Mouse (Mus musculus): Measurements from ENCODE around the gene Tulp1. TPM values are rescaled to one million over a fixed set of nuclear protein-coding genes. Genes with fewer than 3 reads are reported as not detected.

The Tulp1 gene
- polyA plus RNA-seq, 1 experiment = 0.12 TPM

GRCm38 (mm10) chr17:28384298-28384697 is 19.3 kb upstream of the Tulp1 start:
- peaks cover 8% of the 10 kb centered on the region for H3K4me1 ChIP-seq (ENCODE audit: control insufficient read depth, insufficient read depth, low read length)
- TF ChIP-seq POLR2A (IDR thresholded peaks at IDR 0.05; ENCODE audit: control insufficient read depth, low read depth, low read length) (no peak), CTCF (IDR thresholded peaks at IDR 0.05; ENCODE audit: control insufficient read depth, insufficient read depth, insufficient replicate concordance, low read depth, low read length) (no peak)
- H3K27ac ChIP-seq (ENCODE audit: control insufficient read depth, insufficient read depth, low read depth, low read length) = no peak overlapping the region
- no peak overlapping the region for H3K4me3 ChIP-seq (ENCODE audit: control insufficient read depth, low read depth, low read length)
- H3K36me3 ChIP-seq (ENCODE audit: control insufficient read depth, insufficient read depth, low read length) = no peaks in the 10 kb centered on the region
- no peaks in the 10 kb centered on the region for H3K27me3 ChIP-seq (ENCODE audit: control insufficient read depth, insufficient read depth, low read length)

DNA sequence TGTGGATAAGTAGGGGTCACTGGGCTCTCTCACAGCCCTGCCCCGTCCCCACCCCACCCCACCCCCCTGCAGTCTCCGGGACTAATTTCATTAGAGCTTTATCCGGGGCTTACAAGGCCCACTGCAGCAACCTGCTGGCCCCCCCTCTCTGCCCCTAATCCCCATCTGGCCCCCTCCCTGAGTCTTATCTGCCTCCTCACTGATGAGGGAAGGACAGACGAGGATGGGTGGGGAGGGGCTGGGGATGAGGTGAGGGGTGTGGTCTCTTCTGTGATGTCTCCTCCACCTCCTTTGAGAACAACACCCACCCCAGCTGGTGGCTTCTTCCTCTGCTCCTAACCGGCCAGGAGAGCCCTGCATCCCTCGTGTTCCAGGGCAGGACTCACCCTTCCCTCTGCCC is 15.2 kb upstream of the Tulp1 start:
- Histone ChIP-seq H3K4me1 (ENCODE audit: control insufficient read depth, insufficient read depth, low read length) (peaks cover 6% of the 10 kb centered on the region), H3K27me3 (ENCODE audit: control insufficient read depth, insufficient read depth, low read length) (no peaks in the 10 kb centered on the region), H3K27ac (ENCODE audit: control insufficient read depth, insufficient read depth, low read depth, low read length) (no peak overlapping the region), H3K4me3 (ENCODE audit: control insufficient read depth, low read depth, low read length) (no peak overlapping the region), H3K36me3 (ENCODE audit: control insufficient read depth, insufficient read depth, low read length) (no peaks in the 10 kb centered on the region)
- no peak for TF ChIP-seq POLR2A (IDR thresholded peaks at IDR 0.05; ENCODE audit: control insufficient read depth, low read depth, low read length)
- no peak for TF ChIP-seq CTCF (IDR thresholded peaks at IDR 0.05; ENCODE audit: control insufficient read depth, insufficient read depth, insufficient replicate concordance, low read depth, low read length)

DNA sequence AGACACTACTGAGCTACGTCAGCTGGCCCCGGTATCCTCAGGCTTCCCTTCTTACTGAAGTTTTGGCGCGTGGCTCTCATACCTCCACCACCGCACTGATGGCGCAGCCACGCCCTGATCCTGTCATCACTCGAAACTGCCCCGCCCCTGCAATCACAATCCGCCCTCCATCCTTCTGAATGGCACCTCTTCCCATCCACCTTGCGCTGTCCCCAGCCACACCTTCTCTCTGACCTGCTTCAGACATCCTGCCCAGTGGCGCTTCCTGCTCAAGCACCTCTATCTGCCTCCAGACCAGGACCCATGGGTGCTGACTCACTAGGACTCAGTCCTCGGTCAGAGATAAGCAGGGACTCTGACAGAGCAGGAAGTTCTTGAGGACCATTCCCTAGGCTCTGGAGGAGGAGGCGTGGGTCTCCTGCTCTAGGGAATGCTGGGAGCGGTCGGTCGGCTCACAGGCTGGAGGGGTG is 10.6 kb upstream of the Tulp1 start:
- TF ChIP-seq CTCF (IDR thresholded peaks at IDR 0.05; ENCODE audit: control insufficient read depth, insufficient read depth, insufficient replicate concordance, low read depth, low read length) = no peak
- TF ChIP-seq POLR2A (IDR thresholded peaks at IDR 0.05; ENCODE audit: control insufficient read depth, low read depth, low read length) = no peak
- peaks cover 10% of the 10 kb centered on the region for H3K4me1 ChIP-seq (ENCODE audit: control insufficient read depth, insufficient read depth, low read length)
- H3K27ac ChIP-seq (ENCODE audit: control insufficient read depth, insufficient read depth, low read depth, low read length) = no peak overlapping the region
- H3K4me3 ChIP-seq (ENCODE audit: control insufficient read depth, low read depth, low read length) = peak overlapping the region; percentile 52
- no peaks in the 10 kb centered on the region for H3K36me3 ChIP-seq (ENCODE audit: control insufficient read depth, insufficient read depth, low read length)
- no peaks in the 10 kb centered on the region for H3K27me3 ChIP-seq (ENCODE audit: control insufficient read depth, insufficient read depth, low read length)

DNA sequence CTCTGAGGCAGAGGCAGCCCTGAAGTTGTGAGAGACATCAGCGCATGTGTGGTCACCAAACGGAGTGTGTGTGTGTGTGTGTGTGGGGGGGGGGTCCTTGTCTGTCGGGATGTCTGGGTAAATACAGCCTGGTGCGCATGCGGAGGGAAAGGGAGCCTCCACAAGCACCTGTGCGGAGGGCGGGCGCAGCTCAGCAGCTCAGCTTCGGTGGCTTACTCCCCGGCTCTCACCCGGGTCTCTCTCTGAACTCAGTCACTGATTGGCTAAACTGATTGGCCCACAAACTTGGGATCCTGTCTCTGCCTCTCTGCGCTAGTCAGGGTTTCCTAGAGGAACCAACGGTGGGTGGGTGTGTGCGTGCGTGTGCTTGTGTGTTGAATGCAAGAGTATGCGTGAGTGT is 9.5 kb upstream of the Tulp1 start:
- Histone ChIP-seq H3K4me1 (ENCODE audit: control insufficient read depth, insufficient read depth, low read length) (peaks cover 10% of the 10 kb centered on the region), H3K27ac (ENCODE audit: control insufficient read depth, insufficient read depth, low read depth, low read length) (no peak overlapping the region), H3K4me3 (ENCODE audit: control insufficient read depth, low read depth, low read length) (peak overlapping the region; percentile 28), H3K27me3 (ENCODE audit: control insufficient read depth, insufficient read depth, low read length) (no peaks in the 10 kb centered on the region), H3K36me3 (ENCODE audit: control insufficient read depth, insufficient read depth, low read length) (no peaks in the 10 kb centered on the region)
- TF ChIP-seq POLR2A (IDR thresholded peaks at IDR 0.05; ENCODE audit: control insufficient read depth, low read depth, low read length) (no peak), CTCF (IDR thresholded peaks at IDR 0.05; ENCODE audit: control insufficient read depth, insufficient read depth, insufficient replicate concordance, low read depth, low read length) (no peak)

- Histone ChIP-seq H3K27ac (ENCODE audit: control insufficient read depth, insufficient read depth, low read depth, low read length) (no peak overlapping the region), H3K4me1 (ENCODE audit: control insufficient read depth, insufficient read depth, low read length) (peaks cover 10% of the 10 kb centered on the region), H3K36me3 (ENCODE audit: control insufficient read depth, insufficient read depth, low read length) (no peaks in the 10 kb centered on the region), H3K4me3 (ENCODE audit: control insufficient read depth, low read depth, low read length) (peak overlapping the region; percentile 10; the same call in 1 of the 2 replicates), H3K27me3 (ENCODE audit: control insufficient read depth, insufficient read depth, low read length) (no peaks in the 10 kb centered on the region)
- TF ChIP-seq POLR2A (IDR thresholded peaks at IDR 0.05; ENCODE audit: control insufficient read depth, low read depth, low read length) (no peak), CTCF (IDR thresholded peaks at IDR 0.05; ENCODE audit: control insufficient read depth, insufficient read depth, insufficient replicate concordance, low read depth, low read length) (peak; percentile 95)
Observed at GRCm38 (mm10) chr17:28373821-28374220, 8.8 kb upstream of the Tulp1 start.

DNA sequence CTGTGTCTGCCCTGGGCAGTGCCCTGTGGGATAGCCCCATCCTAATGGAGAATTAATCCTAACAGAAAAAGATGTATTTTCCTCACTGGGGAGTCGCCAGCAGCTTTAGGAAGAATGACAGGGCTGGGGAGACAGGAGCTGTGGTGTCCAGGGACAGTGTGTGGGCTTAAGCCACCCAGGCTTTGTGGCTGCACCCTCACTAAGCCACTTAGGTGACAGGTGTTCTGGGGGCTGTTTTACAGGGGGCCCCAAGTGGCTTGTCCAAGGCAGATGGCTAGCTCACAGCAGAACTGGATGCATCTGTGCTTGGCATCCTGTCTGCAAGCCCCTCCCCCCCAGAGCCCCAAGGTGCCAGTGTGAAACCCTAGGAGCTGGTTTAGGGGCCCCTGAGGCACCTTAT is 6.9 kb upstream of the Tulp1 start:
- no peaks in the 10 kb centered on the region for H3K27me3 ChIP-seq (ENCODE audit: control insufficient read depth, insufficient read depth, low read length)
- H3K4me1 ChIP-seq (ENCODE audit: control insufficient read depth, insufficient read depth, low read length) = peaks cover 16% of the 10 kb centered on the region
- H3K4me3 ChIP-seq (ENCODE audit: control insufficient read depth, low read depth, low read length) = no peak overlapping the region
- TF ChIP-seq CTCF (IDR thresholded peaks at IDR 0.05; ENCODE audit: control insufficient read depth, insufficient read depth, insufficient replicate concordance, low read depth, low read length) (no peak), POLR2A (IDR thresholded peaks at IDR 0.05; ENCODE audit: control insufficient read depth, low read depth, low read length) (no peak)
- no peak overlapping the region for H3K27ac ChIP-seq (ENCODE audit: control insufficient read depth, insufficient read depth, low read depth, low read length)
- H3K36me3 ChIP-seq (ENCODE audit: control insufficient read depth, insufficient read depth, low read length) = no peaks in the 10 kb centered on the region

GRCm38 (mm10) chr17:28371286-28371685 is 6.3 kb upstream of the Tulp1 start:
- no peak overlapping the region for H3K4me3 ChIP-seq (ENCODE audit: control insufficient read depth, low read depth, low read length)
- no peak overlapping the region for H3K27ac ChIP-seq (ENCODE audit: control insufficient read depth, insufficient read depth, low read depth, low read length)
- TF ChIP-seq CTCF (IDR thresholded peaks at IDR 0.05; ENCODE audit: control insufficient read depth, insufficient read depth, insufficient replicate concordance, low read depth, low read length) = no peak
- TF ChIP-seq POLR2A (IDR thresholded peaks at IDR 0.05; ENCODE audit: control insufficient read depth, low read depth, low read length) = no peak
- H3K27me3 ChIP-seq (ENCODE audit: control insufficient read depth, insufficient read depth, low read length) = no peaks in the 10 kb centered on the region
- H3K36me3 ChIP-seq (ENCODE audit: control insufficient read depth, insufficient read depth, low read length) = no peaks in the 10 kb centered on the region
- peaks cover 16% of the 10 kb centered on the region for H3K4me1 ChIP-seq (ENCODE audit: control insufficient read depth, insufficient read depth, low read length)

- Histone ChIP-seq H3K36me3 (ENCODE audit: control insufficient read depth, insufficient read depth, low read length) (no peaks in the 10 kb centered on the region), H3K4me3 (ENCODE audit: control insufficient read depth, low read depth, low read length) (no peak overlapping the region), H3K27ac (ENCODE audit: control insufficient read depth, insufficient read depth, low read depth, low read length) (no peak overlapping the region), H3K4me1 (ENCODE audit: control insufficient read depth, insufficient read depth, low read length) (peaks cover 10% of the 10 kb centered on the region), H3K27me3 (ENCODE audit: control insufficient read depth, insufficient read depth, low read length) (peaks cover 1% of the 10 kb centered on the region)
- TF ChIP-seq CTCF (IDR thresholded peaks at IDR 0.05; ENCODE audit: control insufficient read depth, insufficient read depth, insufficient replicate concordance, low read depth, low read length) (no peak), POLR2A (IDR thresholded peaks at IDR 0.05; ENCODE audit: control insufficient read depth, low read depth, low read length) (no peak)
Observed at GRCm38 (mm10) chr17:28369056-28369455, 4.0 kb upstream of the Tulp1 start.
